Mouse (Mus musculus): ENCODE data around the gene Tmsb10.

Tmsb10 gene

DNA sequence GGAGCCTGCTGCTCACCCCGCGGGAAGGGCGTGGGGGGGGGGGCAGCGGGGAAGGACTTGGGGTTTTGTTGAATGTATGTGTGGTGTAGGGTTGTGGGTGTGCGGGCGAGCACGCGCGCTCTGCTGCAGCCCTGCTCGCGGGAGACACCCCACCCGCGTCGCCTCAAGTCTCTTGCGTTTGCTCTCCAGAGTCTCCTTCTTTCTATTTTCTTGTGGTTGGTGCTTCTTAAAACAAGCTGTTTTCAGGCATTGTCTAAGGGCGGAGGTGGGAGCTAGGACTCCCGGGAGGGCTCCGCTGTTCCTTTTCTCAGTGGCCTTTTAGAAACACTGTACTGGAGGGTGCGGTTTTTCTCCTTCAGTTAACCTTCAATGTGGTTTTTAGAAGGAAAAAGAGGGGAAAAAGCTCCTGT is at the start of gene Tmsb10:
Tmsb10 (minus strand) TSS at position 87 of the 410 bp plus-strand sequence.
- no peak for DNase-seq

DNA sequence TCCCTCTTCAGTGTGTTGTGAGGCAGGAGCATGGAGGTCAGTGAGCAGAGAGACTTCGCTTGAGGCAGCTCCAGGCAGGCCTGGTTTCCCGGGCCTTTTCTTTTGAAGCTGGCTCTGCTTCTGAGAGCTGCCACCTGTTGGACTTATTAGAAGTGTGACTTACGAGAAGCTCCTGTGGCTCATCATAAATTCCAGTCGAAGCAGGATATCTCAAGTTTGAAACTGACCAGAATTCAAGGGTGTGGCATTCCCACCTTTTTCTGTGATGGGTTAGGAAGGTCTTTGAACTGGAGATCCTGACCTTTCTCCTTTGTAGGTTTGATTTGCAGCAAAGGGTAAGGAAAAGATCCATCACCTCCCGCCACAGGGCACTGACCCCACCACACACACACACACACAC is 45.1 kb upstream of the Tmsb10 start:
- no peak for DNase-seq

DNA sequence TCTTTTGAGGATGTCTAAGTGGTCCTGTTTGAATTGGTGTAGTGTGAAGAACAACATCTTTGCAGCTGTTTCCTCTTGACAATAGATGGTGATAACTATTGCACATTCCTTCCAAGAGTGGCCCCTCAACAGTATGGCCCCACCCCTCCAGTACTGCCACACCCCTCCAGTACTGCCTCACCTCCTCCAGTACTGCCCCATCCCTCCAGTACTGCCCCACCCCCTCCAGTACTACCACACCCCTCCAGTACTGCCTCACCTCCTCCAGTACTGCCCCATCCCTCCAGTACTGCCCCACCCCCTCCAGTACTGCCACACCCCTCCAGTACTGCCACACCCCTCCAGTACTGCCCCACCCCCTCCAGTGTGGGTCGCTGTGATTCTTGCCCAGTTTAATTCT is 43.8 kb upstream of the Tmsb10 start:
- no peak for DNase-seq

DNA sequence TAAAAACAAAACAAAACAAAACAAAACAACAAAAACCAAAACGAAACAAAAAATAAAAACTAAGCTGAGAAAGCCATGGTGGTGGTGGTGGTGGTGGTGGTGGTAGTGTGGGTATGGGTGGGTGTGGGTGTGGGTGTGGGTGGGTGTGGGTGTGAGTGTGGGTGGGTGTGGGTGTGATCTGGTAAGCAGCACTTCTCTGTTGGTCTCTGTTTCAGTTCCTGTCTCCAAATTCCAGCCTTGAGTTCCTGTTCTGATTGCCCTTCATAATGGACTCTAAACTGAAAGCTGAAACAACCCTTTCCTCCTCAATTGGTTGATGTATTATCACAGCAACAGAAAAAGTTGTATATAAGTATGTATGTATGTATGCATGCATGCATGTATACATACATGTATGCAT is 40.3 kb upstream of the Tmsb10 start:
- no peak for DNase-seq

DNA sequence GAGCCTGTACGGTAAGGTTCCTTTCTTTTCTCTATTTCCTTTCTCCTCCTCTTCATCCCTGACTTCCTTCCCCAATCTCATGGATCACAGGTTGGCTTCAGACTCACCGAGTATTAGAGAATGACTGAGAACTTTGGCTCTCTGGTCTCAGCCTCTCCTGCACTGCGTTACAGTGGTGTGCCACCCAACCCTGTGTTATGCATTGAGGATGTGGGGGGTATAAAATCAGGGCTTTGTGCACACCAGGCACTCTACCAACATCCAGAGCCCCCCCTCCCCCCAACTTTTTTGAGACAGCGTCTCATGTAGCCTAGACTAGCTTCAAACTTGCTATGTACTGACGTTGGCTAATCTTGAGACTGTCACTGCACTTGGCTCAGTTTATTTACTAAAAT is 35.1 kb upstream of the Tmsb10 start:
- DNase-seq: no peak

DNA sequence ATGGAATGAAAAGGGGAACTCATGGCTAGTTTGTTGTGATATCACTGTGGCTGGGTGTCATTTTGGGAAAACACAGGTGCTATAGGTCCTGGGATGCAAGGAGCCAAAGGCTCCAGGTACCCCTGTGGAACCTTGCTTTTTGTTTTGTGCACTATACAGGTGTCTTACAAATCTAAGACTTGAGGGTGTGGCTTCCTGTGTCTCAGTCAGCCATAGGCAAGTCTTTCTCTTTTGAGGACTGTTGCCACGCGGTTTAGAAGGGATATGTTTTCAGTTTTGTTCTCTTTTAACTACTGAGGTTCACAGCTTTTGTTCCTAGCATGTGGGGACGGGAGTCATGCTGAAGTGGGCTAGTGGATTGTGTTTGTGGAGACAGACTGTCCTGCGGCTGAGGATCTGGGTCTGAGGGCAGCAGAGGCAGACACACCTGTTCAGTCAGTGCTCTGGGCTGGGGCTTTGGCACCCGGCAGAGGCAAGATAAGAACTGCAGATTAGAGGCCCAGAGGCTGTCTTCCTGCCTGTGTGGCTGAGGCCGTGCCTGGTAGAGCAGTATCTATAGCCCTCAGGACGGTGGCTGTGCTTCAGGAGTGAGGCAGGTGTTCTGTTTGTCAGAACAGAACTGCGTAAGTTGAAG is 34.6 kb upstream of the Tmsb10 start:
- no peak for DNase-seq

DNA sequence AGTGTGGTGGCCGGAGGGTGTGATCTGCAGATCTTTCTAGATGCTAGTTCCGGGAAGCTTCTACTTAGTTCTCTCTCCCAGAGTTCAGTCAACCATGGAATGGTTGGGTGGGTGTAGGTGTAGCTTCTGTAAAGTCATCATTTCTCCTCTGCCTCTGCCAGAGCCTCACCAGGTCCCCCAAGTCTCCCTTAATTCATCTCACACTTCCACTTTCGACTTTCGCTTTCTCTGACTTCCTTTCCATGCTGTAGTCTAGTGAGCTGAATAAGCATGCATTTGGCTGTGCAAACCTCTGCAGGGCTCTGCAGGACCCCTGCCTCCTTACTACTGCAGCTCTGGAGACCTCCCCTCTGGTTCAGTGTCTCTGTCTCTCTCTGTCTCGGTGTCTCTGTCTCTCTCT is 31.7 kb upstream of the Tmsb10 start:
- no peak for DNase-seq

DNA sequence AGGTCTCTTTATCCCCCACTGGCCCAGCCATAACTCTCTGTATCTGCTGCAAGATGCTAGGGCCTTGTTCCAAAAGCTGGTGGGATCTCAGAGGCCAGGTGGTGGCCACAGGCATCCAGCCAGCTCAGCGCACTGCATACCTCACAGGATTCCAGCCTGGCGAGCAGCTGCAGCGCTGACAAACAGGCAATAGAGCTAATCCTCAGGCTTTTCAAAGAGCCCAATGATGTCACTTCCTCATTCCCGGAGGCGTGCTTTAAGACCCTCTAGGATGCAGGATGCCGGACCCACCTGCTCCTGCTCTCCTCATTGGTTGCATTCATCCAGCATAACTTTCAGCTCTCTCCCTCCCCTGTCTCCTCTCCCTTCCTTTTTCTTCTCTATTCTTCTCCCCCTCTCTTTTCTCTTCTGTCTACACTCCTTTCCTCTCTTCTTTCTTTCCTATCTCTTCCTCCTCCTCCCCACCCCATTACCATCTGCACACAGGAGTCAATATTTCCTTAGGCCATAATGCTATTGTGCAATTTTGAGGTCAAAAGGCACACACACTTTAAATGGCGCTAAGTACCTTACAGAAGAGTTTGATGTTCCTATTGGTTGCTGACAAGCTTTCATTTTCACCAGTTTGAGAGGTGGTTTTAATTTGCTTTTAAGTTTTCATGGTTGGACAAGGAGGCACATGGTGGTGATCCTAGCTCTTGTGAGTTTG is 30.6 kb upstream of the Tmsb10 start:
- peak in 1 of 2 experiments; percentile 44 for DNase-seq

DNA sequence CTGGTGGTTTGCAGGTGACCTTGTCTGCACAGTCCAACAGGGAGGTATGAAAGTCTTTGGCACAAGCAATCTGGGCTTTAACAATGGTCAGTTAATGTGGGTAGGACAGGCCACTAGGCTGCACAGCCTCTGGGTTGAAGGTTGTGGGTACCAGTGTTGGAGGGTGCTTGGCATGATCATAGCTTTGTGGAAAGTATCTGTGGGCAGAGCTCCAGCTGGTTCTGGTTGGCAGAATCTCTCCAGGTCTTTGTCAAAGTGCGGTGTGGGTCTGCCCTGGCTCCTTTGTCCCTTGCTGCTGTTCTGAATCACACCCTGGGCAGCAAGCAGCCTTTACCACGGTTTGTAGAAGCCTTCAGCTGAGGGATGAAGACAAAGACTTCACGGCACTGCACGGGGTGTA is 24.0 kb upstream of the Tmsb10 start:
- no peak for DNase-seq

DNA sequence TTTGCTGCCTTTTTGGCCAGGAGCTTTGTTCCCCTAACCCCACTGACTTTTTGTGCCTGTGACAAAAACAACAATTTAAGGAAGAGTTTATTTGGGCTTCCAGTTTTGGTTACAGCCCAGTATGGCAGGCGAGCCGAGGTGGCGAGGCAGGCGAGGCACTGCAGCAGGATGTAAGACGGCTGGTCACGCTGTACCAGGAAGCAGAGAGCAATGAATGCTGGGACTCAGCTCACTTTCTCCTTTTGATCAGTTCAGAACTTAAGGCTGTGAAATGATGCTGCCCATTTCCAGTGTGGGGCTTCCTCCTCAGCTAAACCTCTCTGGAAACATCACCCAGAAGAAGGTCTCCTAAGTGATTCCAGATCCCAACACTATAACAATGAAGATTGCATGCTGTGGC is 23.3 kb upstream of the Tmsb10 start:
- peak; percentile 41 to 43 for DNase-seq

DNA sequence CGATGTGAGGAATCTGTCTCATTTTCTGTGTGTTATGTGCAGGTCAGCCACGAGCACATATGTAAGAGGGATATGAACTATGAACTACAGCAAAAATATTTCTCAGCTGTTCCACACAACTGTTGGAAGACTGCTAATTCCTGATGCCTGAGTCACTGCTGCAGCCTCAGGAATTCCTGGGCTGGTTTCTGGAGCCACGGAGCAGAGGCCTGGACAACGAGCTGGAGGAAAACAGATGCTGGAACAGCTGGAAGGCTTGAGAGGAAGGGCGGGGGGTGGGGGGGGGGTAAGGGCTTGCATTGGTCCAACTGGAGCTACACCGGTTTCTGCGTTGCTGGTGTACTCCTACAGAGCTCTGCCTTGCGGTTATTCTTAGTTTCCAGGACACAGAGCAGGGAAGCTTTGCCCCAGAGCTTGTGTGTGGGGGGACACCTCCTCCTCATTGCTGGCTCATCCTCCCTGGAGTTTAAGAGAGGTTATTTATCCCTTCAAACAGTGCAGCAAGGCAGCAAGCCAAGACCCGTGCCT is 22.6 kb upstream of the Tmsb10 start:
- DNase-seq: peak; percentile 73 to 78

DNA sequence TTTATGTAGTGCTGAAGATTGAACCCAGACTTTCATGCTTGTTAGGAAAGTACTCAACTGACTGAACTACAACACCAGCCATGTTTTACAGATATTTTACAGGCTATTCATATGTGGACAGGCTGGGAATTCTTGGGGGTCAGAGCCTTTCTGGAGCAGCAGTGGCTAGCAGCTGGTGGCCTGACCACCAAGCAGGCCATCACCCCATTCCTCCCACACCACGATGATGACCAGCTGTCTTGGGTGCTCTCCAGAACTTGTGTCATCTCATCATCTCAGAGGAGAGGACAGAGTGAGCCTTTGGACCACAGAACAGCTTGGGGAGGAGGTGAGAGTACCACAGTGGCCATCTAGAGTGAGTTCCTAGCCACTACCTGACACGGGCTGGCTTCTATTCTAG is 18.3 kb upstream of the Tmsb10 start:
- DNase-seq: peak; percentile 46 to 57

DNA sequence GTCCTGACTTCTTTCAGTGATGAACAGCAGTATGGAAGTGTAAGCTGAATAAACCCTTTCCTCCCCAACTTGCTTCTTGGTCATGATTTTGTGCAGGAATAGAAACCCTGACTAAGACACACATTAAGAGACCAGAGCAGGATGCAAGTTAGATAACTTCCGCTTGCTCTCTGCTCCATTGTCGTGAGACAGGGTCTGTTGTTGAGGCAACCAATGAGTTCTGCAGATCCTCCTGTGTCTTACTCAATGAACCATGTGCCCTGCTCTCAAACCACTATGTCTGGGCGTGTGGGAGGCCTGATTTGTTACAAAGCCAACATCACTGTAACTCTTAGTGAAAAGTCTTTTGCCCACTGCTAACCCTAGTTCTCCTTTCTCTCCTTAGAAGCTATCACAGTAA is 12.5 kb upstream of the Tmsb10 start:
- DNase-seq: no peak

DNA sequence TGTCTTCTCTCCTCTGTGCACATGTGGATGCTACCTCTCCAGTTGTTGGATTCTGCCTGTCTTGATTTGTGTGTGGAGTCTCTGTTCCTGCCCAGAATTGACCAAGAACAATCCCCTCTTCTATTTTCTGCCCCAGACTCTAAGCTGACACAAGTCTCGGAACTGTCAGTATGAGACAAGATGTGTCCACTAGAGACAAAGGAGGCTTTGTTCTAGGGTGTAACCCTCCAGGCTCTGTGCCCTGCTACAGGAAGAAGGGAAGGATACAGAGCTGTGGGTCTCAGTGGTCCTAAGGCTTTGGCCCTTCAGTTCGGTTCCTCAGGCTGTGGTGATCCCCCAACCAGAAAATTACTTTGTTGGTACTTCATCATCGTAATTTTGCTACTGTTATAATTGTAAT is 11.2 kb upstream of the Tmsb10 start:
- DNase-seq: no peak

DNA sequence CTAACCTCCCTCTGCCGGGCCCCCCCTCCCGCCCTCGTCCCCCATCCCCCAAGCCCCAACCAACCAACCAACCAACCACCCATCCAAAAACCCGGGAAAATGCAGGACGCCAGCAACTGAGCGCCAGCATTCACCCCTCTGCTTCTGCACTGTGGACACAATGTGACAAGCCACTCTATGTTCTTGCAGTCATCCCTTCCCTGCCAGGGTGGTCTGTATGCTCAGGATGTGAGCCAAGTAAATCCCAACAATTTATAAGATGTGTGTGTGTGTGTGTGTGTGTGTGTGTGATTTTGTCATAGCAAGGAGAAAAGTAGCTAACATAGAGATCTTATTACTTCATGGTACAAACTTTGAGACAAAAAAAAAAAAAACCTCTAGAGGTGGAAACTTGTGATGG is 6.7 kb upstream of the Tmsb10 start:
- DNase-seq: no peak

DNA sequence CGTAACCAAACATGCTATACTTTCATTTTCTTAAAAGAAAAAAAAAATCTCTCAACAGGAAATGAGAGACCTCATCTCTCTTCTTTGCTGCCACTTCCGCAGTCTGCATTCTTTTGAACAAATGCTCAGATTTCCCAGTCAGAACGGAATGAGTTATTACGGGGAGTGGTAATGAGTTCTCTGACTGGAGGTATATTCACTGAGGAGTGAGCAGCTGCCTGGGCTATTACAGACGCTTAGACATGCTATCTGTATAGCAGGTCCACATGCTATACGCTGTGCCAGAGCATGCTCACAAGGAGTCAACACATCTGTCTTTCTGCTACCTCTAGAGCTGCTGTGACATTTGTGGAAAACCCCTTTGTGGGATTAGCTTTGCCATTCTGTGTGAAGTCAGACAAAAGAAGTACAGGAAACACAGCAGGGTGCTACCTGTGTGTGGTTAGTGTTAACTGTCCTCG is 3.8 kb upstream of the Tmsb10 start:
- DNase-seq: no peak

DNA sequence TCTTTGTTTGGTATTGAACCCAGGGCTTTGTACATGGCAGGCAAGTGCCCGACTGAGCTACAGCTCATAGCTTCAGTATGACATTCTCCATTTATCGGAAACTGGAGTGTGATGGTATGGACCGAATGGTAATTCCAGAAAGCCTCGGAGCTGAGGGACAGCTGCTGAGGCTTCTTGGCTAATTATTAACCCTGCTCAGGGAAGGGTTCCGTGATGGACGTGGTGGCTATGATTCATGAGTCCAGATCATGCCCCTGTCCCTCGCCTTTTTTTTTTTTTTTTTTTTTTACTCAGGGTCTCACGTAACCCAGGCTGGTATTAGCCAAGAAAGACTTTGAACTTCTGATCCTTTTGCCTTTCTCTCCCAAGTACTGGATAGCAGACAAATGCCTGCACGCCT is 3.1 kb upstream of the Tmsb10 start:
- no peak for DNase-seq

DNA sequence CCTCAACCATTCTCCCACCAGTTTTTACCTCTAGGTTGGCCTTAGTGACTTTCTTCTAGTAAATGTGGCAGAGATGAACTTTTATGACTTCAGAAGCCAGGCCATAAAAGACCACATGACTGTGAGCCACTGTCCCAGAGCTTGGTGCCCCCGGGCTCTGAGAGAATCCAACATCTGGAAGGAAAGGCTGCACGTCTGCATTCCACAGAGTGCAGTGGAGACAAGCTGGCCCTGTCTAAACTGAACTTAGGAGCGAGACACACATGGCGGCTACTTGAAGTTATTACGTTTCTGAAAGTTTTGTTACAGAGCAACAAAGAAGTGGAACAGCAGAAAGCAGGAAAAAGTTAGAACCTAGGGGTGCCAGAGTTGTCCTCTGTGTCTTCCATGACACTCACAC is 2.1 kb upstream of the Tmsb10 start:
- no peak for DNase-seq

DNA sequence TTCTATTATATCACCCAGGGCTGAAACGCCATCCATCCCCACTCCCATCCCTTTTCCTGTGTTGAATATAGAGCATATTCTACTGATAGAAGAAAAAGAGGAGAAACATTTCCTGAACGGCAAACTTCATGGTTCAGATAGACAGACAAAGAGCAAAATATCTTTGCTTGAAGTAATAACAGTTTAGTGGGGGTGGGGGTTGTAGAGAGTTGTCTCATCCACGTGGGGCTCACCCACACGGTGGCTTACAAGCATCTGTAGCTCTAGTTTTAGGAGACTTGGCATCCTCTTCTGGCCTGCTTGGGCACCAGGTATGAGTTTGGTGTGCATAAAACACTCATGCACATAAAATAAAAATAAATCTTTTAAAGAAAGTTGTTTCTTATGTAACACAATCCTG is 627 bp upstream of the Tmsb10 start:
- DNase-seq: no peak

DNA sequence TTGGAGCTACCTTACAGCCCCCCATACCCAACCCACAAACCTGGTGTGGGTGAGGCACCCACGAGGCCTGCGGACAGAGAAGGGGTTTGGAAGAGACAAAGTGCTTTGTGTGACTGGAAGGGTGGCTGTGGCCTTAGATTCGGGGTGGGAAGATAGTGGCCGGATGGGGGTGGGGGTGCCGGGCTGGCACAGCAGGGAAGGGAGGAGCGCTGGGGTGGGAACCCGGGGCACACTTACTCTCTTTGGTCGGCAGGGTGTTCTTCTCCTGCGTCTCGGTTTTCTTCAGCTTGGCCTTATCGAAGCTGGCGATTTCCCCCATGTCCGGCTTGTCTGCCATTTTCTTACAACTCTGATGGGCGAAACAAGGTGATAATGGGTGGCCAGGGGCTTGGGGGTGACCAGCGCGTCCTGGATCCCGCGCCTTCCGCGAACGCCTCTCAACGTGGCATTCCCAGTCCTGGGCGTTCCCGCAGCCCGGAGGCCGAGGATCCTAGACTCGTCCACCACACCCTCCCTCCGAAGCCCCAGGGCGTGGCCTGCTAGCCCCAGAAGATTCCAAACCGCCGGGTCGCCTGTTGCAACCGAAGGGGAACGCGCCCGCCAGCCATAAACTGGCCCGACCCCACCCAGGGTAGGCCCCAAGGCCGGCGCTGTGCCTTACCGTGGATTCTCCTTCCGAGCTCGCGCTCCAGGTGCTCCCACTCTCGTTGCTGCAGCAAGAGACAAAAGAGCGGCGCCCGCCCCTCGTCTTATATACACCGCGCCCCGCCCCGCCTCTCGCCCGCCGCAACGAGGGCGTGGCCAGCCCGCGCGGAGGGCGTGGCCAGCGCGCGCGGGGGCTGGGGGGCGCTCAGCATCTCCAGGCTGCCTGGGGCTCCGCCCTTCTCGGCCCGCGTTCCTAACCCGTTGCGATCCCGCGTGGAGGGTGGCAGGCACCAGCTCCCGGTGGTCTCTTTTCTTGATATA is 589 bp downstream of the Tmsb10 start:
- DNase-seq: peak; percentile 91 to 94

DNA sequence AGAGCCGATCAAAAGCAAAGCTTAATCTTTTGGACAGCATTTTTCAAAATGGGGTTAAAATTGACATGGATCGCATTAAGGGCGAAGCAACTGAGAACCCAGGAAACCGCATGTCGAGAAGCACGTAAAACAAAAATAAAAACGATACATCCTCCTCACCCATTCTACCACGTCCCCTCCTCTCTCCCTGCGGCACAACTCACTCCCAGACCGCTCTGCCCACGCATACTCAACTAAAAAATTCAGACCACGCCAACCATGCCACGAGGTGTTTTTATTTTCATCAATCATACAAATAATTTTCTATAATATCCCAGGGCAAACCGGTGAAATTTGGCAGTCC is 1.5 kb downstream of the Tmsb10 start:
- no peak for DNase-seq

DNA sequence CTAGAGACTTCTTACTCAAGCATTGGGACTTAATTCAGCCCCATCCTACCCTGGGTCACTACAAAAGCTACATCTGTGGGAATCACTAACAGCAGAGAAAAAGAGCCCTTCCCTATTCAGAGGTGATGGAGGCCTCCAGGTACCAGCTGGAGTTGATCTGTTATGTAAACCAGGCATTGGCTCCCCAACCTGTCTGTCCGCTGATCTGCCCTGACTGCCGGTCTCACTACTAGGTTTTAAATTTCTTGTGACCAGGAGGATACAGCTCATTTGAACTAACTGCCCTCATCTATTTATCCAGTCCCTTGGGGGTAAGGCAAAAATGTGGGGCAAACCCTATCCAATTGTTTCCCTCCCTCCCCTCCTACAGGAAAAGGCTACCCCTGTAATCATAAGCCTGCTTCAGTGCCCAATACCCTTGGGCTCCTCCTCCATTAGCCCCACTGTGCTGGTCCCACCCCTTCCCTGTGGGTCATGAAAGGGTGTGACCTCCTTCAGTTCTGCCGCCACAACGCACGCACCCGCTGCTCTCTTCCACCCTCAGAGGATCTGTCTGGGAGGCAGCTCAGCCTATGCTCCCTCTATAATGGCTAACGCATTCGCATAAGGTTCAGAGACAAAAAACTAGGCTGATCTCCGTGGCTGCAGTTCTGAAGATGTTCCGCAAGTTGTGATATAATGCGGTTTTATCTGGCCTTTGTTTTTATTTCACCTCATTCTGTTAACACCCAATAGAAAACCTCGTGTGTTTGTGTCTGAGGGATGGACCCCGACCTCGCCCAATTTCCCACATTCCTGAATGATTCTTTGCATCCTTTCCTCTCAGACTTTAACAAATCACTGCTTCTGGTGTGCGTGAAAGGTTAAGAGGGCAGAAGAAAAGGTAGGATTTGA is 2.1 kb downstream of the Tmsb10 start:
- peak; percentile 61 to 64 for DNase-seq
